Mouse (Mus musculus) lung, postnatal 0 days (tissue): ENCODE measurements around the gene Adamts16. TPM values are rescaled to one million over a fixed set of nuclear protein-coding genes. Genes with fewer than 3 reads are reported as not detected.
A peak's percentile ranks its signal among the peaks of the same experiment; 100 is the strongest.

Experiments used
- ATAC-seq: fragments of 200-750 bp; cut with Nextera tagmentation; 2 replicates; pipeline ENCODE4 v1.8.0; 2017; ENCODE audit warnings: moderate library complexity
- DNase-seq: peaks from one replicate; pipeline ENCODE4 v3.0.0-alpha.2; 2016; ENCODE audit warnings: low spot score
- H3K27ac ChIP-seq: fragments of 300-500 bp; sonication (generic); 2 replicates; pipeline ENCODE4 v1.5.1; 2014; ENCODE audit warnings: antibody characterized with exemption, mild to moderate bottlenecking, low read length, mixed read lengths
- H3K27me3 ChIP-seq: fragments of 300-500 bp; sonication (generic); replicated peaks from 2 replicates; pipeline ENCODE4 v1.6.1; 2014; ENCODE audit warnings: low read length, mixed read lengths; ENCODE audit not compliant: insufficient read depth
- H3K36me3 ChIP-seq: fragments of 300-500 bp; sonication (generic); 2 replicates; pipeline ENCODE4 v1.6.1; 2014; ENCODE audit warnings: low read length, mixed read lengths; ENCODE audit not compliant: insufficient read depth
- H3K4me1 ChIP-seq: fragments of 300-500 bp; sonication (generic); 2 replicates; pipeline ENCODE4 v1.6.1; 2014; ENCODE audit warnings: antibody characterized with exemption, low read depth, low read length, mixed read lengths; ENCODE audit not compliant: insufficient read depth
- H3K4me2 ChIP-seq: fragments of 300-500 bp; sonication (generic); replicated peaks from 2 replicates; pipeline ENCODE4 v1.6.1; 2014; ENCODE audit warnings: low read depth, mild to moderate bottlenecking, low read length, moderate library complexity, mixed read lengths
- H3K4me3 ChIP-seq: fragments of 300-500 bp; sonication (generic); 2 replicates; pipeline ENCODE4 v1.5.1; 2014; ENCODE audit warnings: low read depth, low read length
- H3K9ac ChIP-seq: fragments of 300-500 bp; sonication (generic); replicated peaks from 2 replicates; pipeline ENCODE4 v1.6.1; 2014; ENCODE audit warnings: low read depth, mild to moderate bottlenecking
- H3K9me3 ChIP-seq: fragments of 300-500 bp; sonication (generic); 2 replicates; pipeline ENCODE4 v1.6.1; 2016; ENCODE audit warnings: low read length, mixed read lengths
- CTCF ChIP-seq: IDR thresholded peaks from 2 replicates; pipeline ENCODE4 v1.5.1; 2016; ENCODE audit warnings: antibody characterized with exemption, mild to moderate bottlenecking
- EP300 ChIP-seq: IDR thresholded peaks from 2 replicates; pipeline ENCODE4 v1.6.1; 2016; ENCODE audit warnings: antibody characterized with exemption, mild to moderate bottlenecking, control low read depth
- WGBS: fragments of 180-500 bp; shearing (Covaris S2); extraction: QIAGEN DNeasy Blood & Tissue Kit; methylation state at CpG from one replicate; pipeline ENCODE4 v1.1.7; 2014; 5-methylcytosine and 5-hydroxymethylcytosine counted together
- polyA plus RNA-seq: library from polyadenylated mRNA; unstranded; fragments of >200 nt; fragmentation: Nextera tagmentation; extraction: Ambion mirVana; gene quantifications from 2 replicates; pipeline ENCODE4 v1.2.1, GENCODE M21; 2015

Adamts16 gene
- polyA plus RNA-seq, 1 experiment from 2014 or later: not detected

DNA sequence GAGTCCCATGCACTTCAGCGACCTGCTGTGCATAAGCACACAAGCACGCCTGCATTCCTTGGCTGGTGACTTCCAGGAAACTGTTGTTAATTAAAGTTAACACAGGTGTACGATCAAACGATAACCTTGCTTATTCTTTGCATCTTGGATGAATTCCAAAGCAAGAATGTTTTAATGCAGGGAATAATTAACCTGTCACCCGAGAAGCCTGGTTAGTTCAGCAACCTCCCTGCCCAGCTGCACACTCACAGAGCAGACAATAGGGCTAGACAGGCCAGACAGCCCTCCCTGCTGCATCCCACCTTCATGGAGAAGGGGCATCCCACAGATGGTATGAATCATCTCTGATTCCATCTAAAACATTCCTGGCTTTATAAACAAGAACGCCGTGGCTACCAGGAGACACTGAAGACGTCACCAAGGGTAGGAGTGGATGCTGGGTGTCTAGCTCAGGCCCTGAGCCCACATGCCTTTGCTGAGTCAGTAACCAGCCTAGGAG is 47.5 kb downstream of the Adamts16 start:
- no peak; the same call in 1 of the 2 replicates for ATAC-seq
- H3K27ac ChIP-seq: no peak overlapping the region

DNA sequence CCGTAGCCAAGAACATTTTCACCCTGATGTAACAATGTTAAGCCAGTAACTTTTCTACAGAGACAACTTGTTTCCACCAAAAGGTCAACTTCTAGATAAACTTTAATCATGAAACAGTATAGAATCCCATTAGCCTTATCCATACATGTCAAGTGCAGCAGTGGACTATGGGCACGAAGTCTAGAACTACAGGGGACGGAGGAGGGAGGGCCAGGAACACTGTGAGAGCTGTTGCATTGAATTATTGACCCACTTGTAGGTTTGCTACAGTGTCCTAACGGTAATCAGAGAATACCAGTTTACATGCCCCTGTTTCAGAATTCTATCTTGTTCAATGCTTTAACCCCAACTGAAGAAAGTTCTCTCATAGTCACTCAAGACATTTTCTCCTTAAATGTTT is 48.0 kb downstream of the Adamts16 start:
- Histone ChIP-seq H3K9me3 (no peaks in the 10 kb centered on the region), H3K27ac (no peak overlapping the region), H3K4me3 (no peak overlapping the region), H3K27me3 (no peaks in the 10 kb centered on the region), H3K9ac (no peak overlapping the region), H3K4me1 (no peaks in the 10 kb centered on the region), H3K4me2 (no peak overlapping the region), H3K36me3 (no peaks in the 10 kb centered on the region)
- DNase-seq (no peak), ATAC-seq (no peak)
- TF ChIP-seq CTCF: no peak
- WGBS: 34% methylated on average over 4 of the region's 4 CpGs

More for the DNA sequence above, 47.5 kb downstream of the Adamts16 start:
- TF ChIP-seq EP300 (no peak), CTCF (no peak)
- H3K27me3 ChIP-seq: no peaks in the 10 kb centered on the region
- no peak overlapping the region for H3K4me3 ChIP-seq
- no peaks in the 10 kb centered on the region for H3K36me3 ChIP-seq
- DNase-seq: peak; percentile 7
- WGBS: 12% methylated on average over 8 of the region's 8 CpGs
- no peak overlapping the region for H3K4me2 ChIP-seq
- no peaks in the 10 kb centered on the region for H3K9me3 ChIP-seq
- H3K9ac ChIP-seq: no peak overlapping the region
- no peaks in the 10 kb centered on the region for H3K4me1 ChIP-seq

GRCm38 (mm10) chr13:70792950-70793349 is 48.7 kb downstream of the Adamts16 start:
- no peak for TF ChIP-seq EP300
- TF ChIP-seq CTCF: no peak
- WGBS: 81% methylated on average over 7 of the region's 7 CpGs
- H3K4me2 ChIP-seq: no peak overlapping the region
- no peak overlapping the region for H3K27ac ChIP-seq
- H3K4me3 ChIP-seq: no peak overlapping the region
- no peak for DNase-seq
- no peaks in the 10 kb centered on the region for H3K4me1 ChIP-seq
- H3K27me3 ChIP-seq: no peaks in the 10 kb centered on the region
- H3K9me3 ChIP-seq: no peaks in the 10 kb centered on the region
- no peak for ATAC-seq
- no peak overlapping the region for H3K9ac ChIP-seq
- H3K36me3 ChIP-seq: no peaks in the 10 kb centered on the region

DNA sequence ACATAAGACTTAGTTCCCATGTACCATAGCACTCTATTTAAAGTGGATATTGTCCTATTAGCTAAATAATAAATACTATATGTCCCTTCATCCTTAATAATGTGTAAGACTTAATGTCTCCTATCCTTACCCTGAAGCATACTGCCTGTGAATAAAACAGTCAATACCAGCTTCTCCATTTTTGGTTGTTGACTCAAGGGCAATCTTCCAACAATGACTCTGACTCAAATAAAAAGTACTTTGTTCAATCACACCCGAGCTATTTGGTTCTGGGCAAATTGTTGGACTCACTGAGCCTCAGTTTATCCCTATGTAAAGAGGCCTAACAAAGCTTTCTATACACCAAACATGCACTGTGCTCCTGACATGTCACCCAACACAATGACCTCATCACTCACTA is 51.8 kb downstream of the Adamts16 start:
- TF ChIP-seq EP300: no peak
- TF ChIP-seq CTCF: no peak
- Histone ChIP-seq H3K36me3 (no peaks in the 10 kb centered on the region), H3K4me3 (no peak overlapping the region), H3K4me2 (no peak overlapping the region), H3K4me1 (no peaks in the 10 kb centered on the region), H3K27me3 (no peaks in the 10 kb centered on the region), H3K27ac (no peak overlapping the region), H3K9ac (no peak overlapping the region), H3K9me3 (no peaks in the 10 kb centered on the region)
- ATAC-seq (no peak), DNase-seq (no peak)
- 33% methylated on average over 1 of the region's 1 CpGs for WGBS

- WGBS: 18% methylated on average over 1 of the region's 1 CpGs
- no peak overlapping the region for H3K4me2 ChIP-seq
- no peak for ATAC-seq
Observed at GRCm38 (mm10) chr13:70789022-70789421, 52.6 kb downstream of the Adamts16 start.

DNA sequence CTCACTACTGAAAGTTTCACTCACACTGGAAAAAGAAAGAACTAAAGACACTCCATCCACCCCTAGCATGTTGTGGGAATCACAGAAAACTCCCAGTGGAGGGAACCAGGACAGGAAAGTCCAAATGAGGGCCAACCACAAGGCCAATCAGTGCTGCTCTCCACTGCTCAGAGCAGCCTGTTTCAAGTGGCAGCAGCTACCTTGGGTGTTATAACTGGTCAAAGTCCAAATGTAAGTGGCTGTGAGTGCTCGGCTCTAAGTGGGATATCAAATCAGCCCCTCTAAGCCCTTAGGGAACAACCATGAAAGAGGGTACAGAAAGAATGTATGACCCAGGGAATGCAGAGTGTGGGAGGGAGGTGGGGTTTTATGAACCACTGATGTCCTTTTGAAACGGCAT is 56.5 kb downstream of the Adamts16 start:
- Histone ChIP-seq H3K27me3 (no peaks in the 10 kb centered on the region), H3K4me3 (no peak overlapping the region), H3K27ac (no peak overlapping the region), H3K9ac (no peak overlapping the region), H3K36me3 (no peaks in the 10 kb centered on the region), H3K4me1 (no peaks in the 10 kb centered on the region), H3K4me2 (no peak overlapping the region), H3K9me3 (no peaks in the 10 kb centered on the region)
- WGBS: 65% methylated on average over 2 of the region's 2 CpGs
- DNase-seq: no peak
- ATAC-seq: no peak
- TF ChIP-seq CTCF (no peak), EP300 (no peak)

More at GRCm38 (mm10) chr13:70789022-70789421, 52.6 kb downstream of the Adamts16 start:
- no peak for TF ChIP-seq CTCF
- TF ChIP-seq EP300: no peak
- no peak overlapping the region for H3K27ac ChIP-seq
- H3K9ac ChIP-seq: no peak overlapping the region
- H3K4me3 ChIP-seq: no peak overlapping the region
- H3K36me3 ChIP-seq: no peaks in the 10 kb centered on the region
- H3K4me1 ChIP-seq: no peaks in the 10 kb centered on the region
- no peaks in the 10 kb centered on the region for H3K9me3 ChIP-seq
- no peaks in the 10 kb centered on the region for H3K27me3 ChIP-seq
- DNase-seq: no peak

- H3K27ac ChIP-seq: no peak overlapping the region
- WGBS: 44% methylated on average over 5 of the region's 5 CpGs
- TF ChIP-seq EP300: no peak
- TF ChIP-seq CTCF: peak; percentile 39
- no peak overlapping the region for H3K9ac ChIP-seq
- ATAC-seq (no peak), DNase-seq (peak; percentile 6)
- H3K4me2 ChIP-seq: no peak overlapping the region
- H3K4me1 ChIP-seq: no peaks in the 10 kb centered on the region
- H3K27me3 ChIP-seq: no peaks in the 10 kb centered on the region
- no peaks in the 10 kb centered on the region for H3K36me3 ChIP-seq
- H3K9me3 ChIP-seq: no peaks in the 10 kb centered on the region
- no peak overlapping the region for H3K4me3 ChIP-seq
Observed at GRCm38 (mm10) chr13:70784126-70784525, 57.5 kb downstream of the Adamts16 start.
